Mouse (Mus musculus) cortical plate, adult 2 months (tissue): ENCODE measurements around the gene Pnkd.

Experiments used
- CTCF ChIP-seq: fragments of 200-500 bp; IDR thresholded peaks from 2 replicates; pipeline ENCODE4 v1.5.1; 2011; ENCODE audit warnings: mild to moderate bottlenecking, control low read depth, low read length; ENCODE audit not compliant: insufficient read depth; ENCODE audit errors: extremely low read depth
- POLR2A ChIP-seq: fragments of 200-500 bp; IDR thresholded peaks from 2 replicates; pipeline ENCODE4 v1.6.1; 2011; ENCODE audit warnings: mild to moderate bottlenecking, low read length, control low read depth; ENCODE audit not compliant: insufficient read depth; ENCODE audit errors: extremely low read depth

DNA sequence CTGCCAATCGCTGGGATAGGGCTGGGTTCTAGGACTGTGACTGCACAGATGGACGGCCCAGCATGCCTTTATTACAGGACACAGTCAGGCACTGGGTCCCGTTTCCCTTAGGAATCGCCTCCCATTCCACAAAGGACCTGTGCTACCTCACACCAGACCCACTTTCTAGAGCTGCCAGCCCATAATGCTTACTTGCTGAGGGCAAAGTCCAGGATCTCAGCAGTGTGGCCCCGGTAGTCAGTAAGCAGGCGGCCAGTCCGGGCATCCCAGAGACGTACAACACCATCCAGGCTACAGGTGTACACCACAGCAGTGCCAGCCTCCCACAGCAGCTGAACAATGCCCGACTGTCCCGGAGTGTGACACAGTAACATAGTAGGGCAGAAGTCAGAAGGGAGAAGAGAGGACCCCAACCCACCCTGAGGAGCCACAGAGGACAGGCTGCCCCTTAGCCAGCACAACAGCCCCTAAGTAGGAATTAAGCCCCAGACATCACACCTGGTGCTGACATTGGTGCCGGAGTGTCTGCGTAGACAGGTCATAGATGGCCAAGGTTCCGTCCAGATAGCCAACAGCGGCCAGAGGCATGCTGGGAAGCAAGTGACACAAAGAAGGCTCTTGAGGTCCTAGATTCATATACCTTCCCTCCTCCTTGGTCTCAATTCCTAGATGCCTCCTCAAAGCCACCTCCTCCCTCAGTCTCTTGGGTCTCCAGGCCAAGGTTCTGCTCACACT is 4.0 kb upstream of the Pnkd start:
- TF ChIP-seq POLR2A (no peak), CTCF (no peak)
